Mouse (Mus musculus): Measurements from ENCODE around the gene Cux2. TPM values are rescaled to one million over a fixed set of nuclear protein-coding genes. Genes with fewer than 3 reads are reported as not detected.

The Cux2 gene
- total RNA-seq, 2 experiments from 2014 or later = 12.2 to 13.6 TPM

DNA sequence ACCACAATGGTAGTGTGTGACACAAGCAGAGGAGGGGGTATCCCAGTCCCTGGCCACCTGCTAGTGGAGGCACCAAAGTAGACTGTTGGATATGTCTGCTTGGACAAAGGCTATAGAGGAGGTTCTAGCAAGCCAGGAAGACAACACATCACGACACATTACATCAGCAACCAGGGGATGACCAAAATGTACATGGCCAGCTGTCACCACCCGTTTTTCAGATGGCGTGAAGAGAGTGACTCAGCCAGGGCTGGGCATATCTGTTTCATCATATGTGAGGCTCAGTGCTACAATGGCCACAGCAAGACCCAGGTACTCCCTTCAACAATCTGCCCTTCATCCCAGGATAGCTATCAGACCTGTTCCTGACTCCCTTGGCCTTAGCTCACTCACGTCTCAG is 133.1 kb downstream of the Cux2 start:
- no peak for DNase-seq

DNA sequence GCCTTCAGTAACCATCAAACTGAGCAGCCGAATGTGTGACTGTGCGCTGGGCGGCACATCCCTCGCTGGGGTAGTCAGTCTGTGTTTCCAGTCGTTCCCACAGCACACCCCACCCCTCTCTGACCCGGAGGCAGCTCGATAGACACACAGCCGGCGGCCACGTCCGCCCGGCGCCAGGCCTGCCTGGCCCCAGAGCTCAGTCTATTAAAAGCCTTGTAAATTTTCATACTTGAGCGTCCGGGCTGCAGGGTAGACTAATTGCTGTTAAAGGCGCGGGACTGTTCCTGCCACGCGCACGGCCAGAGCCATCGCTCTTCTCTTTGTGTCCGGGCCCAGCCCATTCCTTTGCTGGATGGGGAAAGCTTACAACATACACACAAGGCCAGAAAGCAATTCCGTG is 135.9 kb downstream of the Cux2 start:
- no peak for DNase-seq

DNA sequence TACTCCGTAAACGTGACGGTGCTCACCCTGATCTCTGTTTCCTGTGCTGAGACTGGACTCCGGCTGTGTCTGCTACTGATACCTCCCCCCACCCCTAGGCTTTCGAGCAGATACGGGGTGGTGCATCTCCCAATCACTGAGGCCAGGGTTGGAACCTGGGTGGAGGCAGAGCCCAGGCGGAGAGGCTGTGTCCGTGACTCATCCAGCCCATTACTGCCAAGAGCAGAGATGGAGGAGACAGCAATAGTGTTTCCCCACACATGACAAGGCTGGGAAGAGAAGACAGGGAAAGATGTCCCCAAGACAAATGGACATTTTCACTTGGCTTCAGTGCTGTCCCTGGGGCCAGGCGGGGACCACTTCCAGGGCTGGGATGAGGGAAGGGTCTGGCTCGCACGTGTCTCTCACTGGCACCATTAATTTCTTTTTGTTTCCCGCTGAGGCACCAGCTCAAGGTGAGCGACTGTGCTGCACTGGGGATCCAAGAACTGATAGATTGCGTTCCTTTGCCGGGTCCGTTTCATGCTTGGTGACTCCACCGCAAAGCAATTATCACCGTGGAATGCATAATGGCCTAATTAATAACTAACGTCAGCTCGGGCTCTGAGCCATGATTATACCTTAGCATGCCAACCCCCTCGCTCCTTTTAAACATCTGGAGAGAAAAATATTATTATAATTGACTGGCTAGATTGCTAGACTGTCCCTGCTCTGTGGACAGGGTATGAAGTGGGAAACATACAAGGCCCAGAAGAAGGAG is 140.5 kb downstream of the Cux2 start:
- no peak for DNase-seq

DNA sequence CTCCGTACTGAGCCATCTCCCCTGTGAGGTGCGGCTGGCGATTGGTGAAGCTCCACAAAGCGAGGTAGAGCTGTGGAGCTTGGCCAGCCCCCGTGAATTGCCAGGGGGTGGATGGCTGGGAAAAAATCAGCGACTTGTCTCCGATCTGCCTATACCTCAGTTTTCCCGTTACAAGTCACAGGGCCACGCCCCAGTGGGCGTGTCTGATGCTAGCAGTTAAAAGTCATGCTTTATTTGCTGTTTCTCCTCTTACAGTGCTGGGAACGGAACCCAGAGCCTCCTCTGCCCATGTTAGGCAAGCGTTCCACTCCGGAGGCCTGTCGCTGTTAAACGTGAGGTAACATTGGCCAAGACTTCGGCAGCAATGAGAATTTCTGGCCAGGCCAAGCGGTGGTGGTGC is 144.2 kb downstream of the Cux2 start:
- no peak for DNase-seq

DNA sequence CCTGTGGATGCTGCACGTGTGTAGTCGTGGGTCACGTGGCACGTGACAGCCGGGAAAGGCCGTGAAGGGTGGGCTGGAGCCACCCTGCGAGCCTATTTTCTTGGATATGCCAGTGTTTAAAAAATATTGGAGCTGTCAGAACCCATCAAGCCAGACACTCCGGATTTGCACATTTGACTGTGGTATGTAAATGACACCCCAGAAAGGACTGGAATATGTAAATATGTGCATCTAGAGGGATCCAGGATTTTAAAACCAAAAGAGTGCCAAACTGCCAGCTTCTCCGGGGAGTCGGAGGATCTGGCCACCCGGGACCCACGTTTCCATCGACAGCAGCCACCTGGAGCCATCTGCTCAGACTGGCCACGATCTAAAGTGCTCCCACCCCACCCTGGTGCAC is 145.1 kb downstream of the Cux2 start:
- no peak for DNase-seq

DNA sequence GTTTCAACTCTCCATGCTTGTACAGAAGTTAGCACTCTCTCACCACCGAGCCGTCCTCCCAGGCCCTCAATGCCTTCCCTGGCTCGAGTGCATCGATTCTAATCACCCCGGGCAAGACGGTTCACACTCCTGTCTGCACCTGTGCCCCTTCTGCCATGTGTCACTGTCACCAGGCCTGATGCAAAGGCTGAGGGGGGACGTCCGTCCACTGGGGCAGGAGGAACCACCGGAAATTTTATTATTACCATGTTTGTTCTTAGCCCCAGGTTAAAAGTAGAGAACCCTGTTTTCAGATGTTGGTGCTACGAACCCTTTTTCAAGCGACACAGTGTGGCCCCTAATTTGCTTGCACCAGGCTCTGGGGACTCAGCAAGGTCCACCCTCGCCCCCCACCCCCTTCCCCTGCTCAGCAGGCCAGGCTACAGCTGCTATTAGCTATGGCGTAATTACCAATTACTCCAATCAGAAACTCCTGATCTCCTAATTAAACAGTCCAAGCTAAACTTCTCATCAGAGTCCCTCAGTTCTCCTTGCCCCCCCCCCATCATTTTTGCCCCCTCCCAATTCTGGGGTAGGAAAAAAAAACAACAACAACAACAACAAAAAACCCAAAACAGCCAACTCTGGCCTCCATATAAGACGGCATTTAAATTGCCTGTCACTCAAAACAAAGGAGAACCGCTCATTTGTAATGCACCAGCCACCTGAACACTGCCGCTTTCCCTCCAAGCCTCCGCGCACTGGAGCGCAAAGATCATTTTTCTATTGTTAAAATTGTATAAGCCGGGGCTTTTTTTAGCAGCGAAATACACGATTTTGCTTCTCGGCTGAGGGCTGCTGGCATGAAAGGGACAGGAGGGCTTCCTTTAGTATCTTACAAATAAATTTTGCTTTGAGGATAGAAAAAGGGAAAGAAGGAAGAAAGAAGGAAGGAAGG is 146.8 kb downstream of the Cux2 start:
- no peak for DNase-seq

DNA sequence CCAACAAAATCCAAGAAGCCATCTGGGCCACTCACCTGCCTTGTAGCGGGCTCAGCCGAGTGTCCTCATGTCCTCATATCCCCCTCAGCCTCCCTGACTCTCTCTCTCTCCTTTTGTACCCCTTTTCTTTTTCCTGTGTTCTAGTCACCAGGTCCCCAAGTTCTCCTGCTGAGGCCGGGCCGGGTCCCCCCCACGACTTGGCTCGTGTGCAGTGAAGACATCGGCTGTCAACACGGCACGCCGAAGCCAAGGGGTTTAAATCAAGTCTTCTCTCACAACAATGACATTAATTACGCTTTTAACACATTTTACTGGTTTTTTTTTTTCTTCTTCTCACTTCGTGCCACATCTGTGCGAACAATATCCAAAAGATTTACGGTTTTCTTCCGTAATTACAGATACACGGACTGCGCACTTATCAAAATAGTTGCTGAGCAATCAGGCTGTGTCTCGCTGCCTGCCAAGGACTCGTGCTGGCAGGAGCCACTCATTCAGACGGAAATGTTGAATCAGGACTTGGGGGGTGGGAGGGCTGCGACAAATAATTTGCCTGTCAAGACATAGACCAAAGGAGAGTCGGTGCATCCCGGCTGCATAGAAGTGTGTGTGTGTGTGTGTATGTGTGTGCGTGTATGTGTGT is 154.7 kb downstream of the Cux2 start:
- no peak for DNase-seq

DNA sequence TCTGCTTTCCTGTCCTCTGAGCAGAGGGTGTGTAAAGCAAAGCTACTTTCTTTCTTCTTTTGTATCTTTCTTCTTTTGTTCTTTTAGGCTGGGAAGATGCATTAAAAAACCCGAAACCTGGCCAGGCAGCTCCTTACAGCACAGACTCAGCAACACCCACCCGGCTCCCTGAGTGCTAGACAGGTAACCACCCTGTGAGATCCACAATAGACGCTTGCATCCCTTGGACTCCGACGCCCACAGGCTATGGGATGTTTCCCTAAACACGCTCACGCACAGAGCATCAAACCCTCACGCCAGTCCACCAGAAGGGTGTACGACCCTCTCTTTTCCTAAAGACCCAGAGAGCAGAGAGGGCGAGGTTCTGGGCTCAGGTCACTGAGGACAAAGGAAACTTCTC is 155.3 kb downstream of the Cux2 start:
- no peak for DNase-seq

DNA sequence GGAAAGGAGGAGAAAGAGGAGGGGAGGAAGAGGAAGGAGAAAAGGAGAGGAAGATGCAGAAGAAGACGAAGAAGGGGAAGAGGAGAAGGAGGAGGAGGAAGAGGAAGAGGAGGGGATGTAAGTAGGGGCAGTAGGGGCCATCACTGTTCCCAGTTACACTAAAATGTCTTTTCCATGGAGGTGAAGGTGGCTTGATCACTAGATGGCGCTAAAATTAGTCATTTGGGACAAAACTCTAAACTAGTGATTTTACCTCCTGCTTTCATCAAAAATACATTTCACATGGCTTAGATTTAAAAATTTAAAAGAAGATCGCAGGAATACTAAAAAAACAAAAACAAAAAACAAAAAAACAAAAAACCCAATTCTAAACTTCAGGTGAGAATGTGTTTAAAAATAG is 156.3 kb downstream of the Cux2 start:
- DNase-seq = no peak

DNA sequence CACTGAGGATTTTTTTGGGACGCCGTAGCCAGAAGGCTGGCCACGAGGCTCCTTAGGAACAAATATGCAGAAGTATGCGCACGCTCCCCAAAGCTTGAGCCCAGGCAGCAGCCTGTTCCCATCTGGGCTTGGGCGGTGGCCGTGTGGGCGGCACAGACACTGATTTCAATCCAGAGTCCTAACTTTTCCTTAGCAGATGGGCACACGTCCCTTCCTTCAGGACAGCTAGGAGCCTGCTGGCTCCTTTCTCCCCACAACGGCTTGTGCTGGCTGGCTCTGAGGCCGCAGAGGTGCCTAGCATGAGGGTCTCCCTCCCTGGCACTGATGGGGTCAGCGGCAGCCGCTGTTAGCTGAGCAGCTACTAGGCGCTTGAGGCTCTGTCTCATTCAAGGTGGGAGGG is 157.6 kb downstream of the Cux2 start:
- no peak for DNase-seq

DNA sequence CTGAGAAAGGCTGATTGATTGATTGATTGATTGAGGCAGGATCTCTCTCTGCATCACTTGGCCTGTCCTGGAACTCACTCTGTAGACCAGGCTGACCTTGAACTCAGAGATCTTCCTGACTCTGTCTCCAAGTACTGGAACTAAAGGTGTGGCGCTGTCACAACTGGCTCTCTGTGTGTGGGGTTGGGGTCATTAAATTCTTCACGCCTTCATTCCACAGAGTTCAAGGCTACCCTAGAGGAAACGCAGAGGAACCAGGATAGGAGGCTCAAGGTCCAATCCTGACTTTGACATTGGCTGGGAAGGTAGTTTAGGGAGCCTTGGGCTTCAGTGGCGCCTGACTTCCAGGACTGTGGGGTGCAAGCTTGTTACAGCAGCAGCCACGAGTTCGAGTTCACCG is 159.0 kb downstream of the Cux2 start:
- DNase-seq = no peak

DNA sequence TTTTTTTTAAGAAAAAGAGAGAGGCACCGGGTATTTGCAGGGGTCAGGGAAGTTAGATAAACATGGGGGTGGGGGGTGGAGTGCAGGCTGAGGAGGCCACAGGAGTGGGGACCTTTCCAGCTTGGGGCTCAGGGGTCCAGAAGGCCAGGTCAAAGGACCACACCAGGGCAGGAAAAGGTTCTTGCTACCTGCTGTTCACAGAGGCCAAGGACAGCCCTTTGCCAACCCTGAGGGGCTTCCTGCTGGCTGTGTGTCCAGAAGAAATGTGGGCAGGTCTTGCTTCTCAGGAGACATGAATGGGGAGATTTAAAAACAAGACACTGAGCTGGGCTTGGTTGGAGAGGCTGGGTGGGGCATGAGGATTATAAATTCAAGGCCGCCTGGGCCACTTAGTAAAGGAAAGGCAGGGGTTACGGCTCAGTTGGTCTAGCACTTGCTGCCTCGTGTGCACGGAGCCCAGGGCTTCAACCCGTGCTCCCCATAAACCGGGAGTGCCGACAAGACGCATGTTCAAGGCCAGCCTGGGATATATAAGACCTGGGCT is 160.0 kb downstream of the Cux2 start:
- no peak for DNase-seq

DNA sequence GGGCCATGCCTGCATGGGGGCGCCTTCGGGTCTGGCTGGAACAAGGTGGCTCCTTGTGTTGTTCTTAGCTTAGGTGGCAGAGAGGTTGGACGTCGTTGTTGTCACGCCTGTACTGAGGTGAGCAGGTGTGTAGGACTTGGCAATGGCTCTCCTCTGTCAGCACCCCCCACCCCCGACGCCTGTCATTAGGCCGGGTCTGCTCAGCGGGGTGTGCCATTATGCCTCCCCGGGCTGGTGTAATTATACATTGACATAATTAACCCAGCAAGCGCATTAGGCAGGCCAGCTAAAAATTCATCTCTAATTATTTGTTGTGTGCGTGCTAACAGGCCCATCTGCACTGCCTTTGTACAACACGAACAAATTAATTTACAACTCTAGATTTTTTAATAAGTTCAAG is 160.5 kb downstream of the Cux2 start:
- no peak for DNase-seq

DNA sequence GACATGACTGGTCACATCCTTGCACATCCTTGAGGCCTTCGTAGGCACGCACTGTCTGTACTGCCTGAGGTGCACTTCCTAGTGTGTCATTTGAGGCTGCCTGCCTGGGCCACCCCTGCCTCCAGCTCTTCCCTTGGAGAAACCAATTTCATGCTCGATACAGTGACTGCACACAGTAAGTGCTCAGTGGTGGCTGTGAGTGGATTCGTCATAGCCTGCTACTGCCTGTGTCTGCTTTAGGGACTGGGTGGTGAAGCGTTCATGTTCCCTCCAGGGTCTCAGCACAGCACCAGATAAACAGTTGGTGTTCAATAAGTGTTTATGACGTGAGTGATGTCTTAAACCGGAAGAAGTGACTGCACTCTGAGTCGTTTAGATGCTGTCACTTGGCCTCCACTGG is 166.5 kb downstream of the Cux2 start:
- no peak for DNase-seq

DNA sequence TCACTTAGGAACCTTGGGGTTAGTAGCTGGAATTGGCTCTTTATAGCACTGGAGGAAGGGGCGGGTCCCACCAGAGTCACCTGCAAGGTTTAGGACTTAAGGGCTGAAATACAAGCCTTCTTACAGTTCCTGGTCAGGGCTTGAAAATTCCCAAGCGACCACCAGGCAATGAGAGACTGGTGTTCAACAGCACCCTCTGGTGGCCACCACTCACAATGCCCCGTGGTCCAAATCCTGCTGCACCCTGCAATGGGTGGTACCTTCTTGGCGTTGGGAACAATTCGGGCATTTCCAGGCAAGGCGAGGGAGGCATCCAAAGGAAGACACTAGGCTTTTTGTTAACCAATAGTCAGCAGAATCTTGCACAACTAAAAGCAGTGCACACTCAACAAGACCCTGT is 170.7 kb downstream of the Cux2 start:
- DNase-seq = peak; percentile 64

DNA sequence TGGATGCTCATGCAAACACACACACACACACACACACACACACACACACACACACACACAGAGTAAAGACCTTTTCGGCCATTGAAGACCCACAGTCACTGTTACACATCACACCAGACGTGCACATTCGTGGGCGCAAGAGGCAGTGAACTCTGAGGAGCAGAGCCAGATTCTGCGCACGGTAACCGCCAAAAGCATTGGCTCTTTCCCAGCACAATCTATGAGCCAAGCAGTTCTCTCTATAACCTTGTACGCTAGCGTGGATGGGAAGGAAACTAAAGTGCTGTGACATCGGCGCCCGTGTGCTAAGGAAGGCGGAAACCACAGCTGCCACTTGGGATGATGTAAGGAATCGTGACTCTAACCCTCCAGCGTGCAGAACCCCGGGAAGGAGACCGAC is 171.2 kb downstream of the Cux2 start:
- DNase-seq = no peak

DNA sequence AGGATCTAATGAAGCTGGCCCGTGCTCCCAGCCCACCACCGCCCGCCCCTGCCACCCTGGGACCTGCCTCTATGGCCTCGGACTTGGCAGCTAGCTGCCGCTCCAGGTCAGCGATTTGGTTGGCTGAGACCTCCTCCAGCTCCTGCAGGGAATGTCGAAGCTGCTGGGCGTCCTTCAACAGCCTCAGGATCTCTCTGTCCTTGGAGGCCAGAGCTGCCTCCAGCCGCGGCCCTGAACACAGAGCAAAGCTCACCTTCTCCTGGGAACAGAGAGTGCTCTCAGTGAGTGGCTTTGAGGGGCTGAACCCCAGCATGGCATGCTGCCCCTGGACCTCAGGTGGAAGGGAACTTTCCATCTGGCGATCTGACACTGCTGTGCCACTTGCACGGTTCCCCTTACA is 173.0 kb downstream of the Cux2 start:
- DNase-seq = no peak

DNA sequence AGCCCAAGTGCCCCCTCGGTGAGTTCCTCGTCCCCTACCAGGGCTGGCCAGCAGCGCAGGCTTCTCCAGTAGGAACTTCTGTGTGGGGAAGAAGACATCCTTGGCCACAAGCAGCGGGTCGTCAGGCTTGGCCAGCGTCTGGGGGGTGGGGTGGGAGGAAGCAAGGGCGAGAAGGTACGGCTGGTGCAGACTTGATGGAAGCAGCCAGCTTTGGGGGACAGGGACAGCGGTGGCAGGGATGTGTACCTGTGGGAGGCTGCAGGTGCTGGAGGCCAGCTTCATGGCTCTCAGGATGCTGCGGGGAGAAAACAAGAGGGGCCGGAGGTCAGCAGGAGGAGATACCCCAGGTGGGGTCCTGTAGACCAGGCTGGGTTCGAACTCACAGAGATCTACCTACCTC is 174.9 kb downstream of the Cux2 start:
- no peak for DNase-seq

DNA sequence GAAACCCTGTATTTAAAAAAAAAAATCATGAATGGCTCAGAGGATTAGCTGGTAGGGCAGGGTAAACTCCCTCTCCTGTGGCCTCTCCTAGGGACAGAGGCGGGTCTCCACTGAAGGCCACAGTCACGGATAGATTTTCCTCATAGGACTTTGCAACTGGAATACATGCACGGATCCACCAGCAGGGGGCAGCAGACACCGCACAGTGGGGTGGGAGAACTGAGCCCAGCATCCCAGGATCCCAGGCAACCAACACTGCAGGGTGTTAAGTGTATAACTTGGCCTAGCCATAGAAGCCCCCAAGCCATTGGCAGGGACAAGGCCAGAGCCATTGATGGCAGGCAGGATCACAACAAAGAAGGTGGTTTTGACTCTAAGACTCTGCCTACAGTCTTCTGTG is 177.7 kb downstream of the Cux2 start:
- peak; percentile 92 for DNase-seq

DNA sequence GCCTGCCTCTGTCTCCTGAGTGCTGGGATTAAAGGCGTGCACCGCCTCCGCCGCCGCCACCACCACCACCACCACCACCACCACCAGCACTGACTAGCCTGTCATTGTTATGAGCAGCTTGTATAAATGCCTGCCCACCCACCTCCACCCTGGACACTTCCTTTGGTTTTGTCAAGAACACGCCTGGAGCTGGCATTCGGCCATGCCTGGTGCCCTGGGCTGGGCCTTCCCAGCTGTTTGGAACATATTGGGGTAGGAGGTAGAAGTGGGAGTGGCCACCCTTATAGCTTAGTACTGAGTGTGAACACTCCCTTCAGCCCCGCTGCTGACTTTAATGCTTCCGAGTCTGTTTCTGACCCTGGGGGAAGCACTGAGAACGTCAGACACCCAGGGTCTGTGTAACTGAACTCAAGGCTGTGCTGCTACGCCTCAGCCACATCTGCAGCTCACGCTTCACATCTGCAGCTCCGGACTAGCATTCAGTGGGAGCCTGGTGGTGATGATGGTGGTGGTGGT is 178.3 kb downstream of the Cux2 start:
- DNase-seq = no peak

DNA sequence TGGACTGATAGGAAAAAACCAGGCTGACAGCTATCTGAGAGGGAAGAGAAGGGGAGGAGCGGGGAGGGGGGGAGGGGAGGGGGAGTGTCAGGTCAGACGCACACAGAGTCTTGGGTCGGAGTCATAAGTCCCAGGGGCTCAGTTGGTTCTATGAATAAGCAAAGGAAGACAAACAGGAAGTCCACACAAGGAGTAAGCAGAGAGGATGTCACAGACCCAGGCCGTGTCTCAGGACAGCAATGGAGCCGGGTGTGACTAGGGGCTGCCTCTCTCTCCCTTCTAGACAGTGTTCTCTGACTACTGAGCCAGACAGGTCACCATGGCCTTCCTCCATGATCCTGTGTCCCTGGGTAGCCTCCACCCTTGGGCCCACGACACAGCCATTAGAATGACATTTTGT is 179.1 kb downstream of the Cux2 start:
- DNase-seq = no peak

DNA sequence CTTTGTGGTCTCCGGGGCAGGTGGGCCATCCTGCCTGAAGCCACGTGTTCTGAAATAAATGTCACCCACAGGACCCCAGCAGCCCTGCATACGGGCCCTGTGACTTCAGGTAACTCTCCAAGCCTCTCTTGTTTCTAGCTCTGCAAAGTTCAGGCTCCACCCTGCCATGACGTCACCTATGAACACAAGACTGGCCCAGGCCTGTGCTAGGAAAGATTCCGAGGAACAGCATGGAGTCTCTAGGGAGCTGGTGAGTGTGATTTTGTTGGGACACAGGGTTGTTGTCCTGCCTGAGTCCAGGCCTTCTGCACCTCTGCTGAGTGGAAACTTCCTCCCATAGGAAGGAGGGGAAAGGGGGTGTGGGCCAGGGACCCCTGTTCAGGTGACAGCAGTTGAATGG is 181.9 kb downstream of the Cux2 start:
- no peak for DNase-seq

DNA sequence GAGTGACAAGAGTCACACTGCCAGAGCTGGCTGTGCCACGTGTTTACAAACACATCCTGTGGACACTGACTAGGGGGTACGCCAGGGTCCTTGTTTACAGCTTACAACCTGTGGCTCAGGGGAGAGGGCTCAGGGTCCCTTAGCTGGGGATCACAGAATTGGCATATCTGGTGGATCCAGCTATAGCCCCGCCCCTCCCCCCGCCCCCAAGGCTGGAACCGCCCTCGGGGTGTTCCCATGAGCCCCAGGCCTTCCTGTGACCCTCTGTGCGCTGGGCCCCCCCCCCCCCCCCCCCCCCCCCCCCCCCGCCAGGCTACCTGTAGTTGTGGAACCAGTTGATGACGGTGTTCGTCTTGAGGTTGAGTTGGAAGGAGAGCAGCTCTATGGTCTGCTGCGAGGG is 185.6 kb downstream of the Cux2 start:
- DNase-seq = no peak

Measured in heart, postnatal 4 days (tissue).